Mouse (Mus musculus) heart, embryonic 11.5 days (tissue): ENCODE measurements around the gene Phf2. TPM values are rescaled to one million over a fixed set of nuclear protein-coding genes. Genes with fewer than 3 reads are reported as not detected.

Experiments used
- ATAC-seq: fragments of 200-750 bp; cut with Nextera tagmentation; replicated peaks from 2 replicates; pipeline ENCODE4 v1.8.0; 2017; ENCODE audit warnings: moderate library complexity; ENCODE audit not compliant: insufficient number of reproducible peaks, low FRiP score, low TSS enrichment
- H3K27ac ChIP-seq: fragments of 300-500 bp; sonication (generic); 2 replicates; pipeline ENCODE4 v1.5.1; 2014; ENCODE audit warnings: mild to moderate bottlenecking, low read depth, low read length
- H3K27me3 ChIP-seq: fragments of 300-500 bp; sonication (generic); 2 replicates; pipeline ENCODE4 v1.6.1; 2014; ENCODE audit warnings: mild to moderate bottlenecking, low read length, mixed read lengths; ENCODE audit not compliant: control insufficient read depth, insufficient read depth
- H3K36me3 ChIP-seq: fragments of 300-500 bp; sonication (generic); 2 replicates; pipeline ENCODE4 v1.6.1; 2014; ENCODE audit warnings: mild to moderate bottlenecking, low read length, moderate library complexity, mixed read lengths; ENCODE audit not compliant: control insufficient read depth, insufficient read depth
- H3K4me1 ChIP-seq: fragments of 300-500 bp; sonication (generic); 2 replicates; pipeline ENCODE4 v1.6.1; 2014; ENCODE audit warnings: low read length; ENCODE audit not compliant: control insufficient read depth, insufficient read depth
- H3K4me2 ChIP-seq: fragments of 300-500 bp; sonication (generic); 2 replicates; pipeline ENCODE4 v1.6.1; 2014; ENCODE audit warnings: mild to moderate bottlenecking, moderate library complexity
- H3K4me3 ChIP-seq: fragments of 300-500 bp; sonication (generic); 2 replicates; pipeline ENCODE4 v1.5.1; 2014; ENCODE audit warnings: low read depth, low read length
- H3K9ac ChIP-seq: fragments of 300-500 bp; sonication (generic); 2 replicates; pipeline ENCODE4 v1.6.1; 2014; ENCODE audit warnings: mild to moderate bottlenecking, low read depth, low read length, moderate library complexity
- H3K9me3 ChIP-seq: fragments of 300-500 bp; sonication (generic); replicated peaks from 2 replicates; pipeline ENCODE4 v1.6.1; 2016; ENCODE audit warnings: low read length; ENCODE audit not compliant: control insufficient read depth
- WGBS: fragments of 180-500 bp; shearing (Covaris S2); extraction: QIAGEN DNeasy Blood & Tissue Kit; methylation state at CpG from one replicate; pipeline ENCODE4 v1.1.7; 2014; ENCODE audit not compliant: insufficient replicate concordance; 5-methylcytosine and 5-hydroxymethylcytosine counted together
- polyA plus RNA-seq: library from polyadenylated mRNA; unstranded; fragments of >200 nt; fragmentation: Nextera tagmentation; extraction: Ambion mirVana; gene quantifications from 2 replicates; pipeline ENCODE4 v1.2.1, GENCODE M21; 2014

The Phf2 gene
- polyA plus RNA-seq, 1 experiment from 2014 or later, result 7.5 TPM

GRCm38 (mm10) chr13:48784151-48784550 lies 86.8 kb downstream of the Phf2 start:
- H3K27me3 ChIP-seq, result no peaks in the 10 kb centered on the region
- no peak overlapping the region for H3K4me3 ChIP-seq
- H3K9me3 ChIP-seq, result no peaks in the 10 kb centered on the region
- H3K36me3 ChIP-seq, result no peaks in the 10 kb centered on the region
- no peaks in the 10 kb centered on the region for H3K4me1 ChIP-seq
- no peak for ATAC-seq
- no peak overlapping the region for H3K4me2 ChIP-seq
- no peak overlapping the region for H3K9ac ChIP-seq
- 56% methylated on average over 8 of the region's 8 CpGs for WGBS
- no peak overlapping the region for H3K27ac ChIP-seq

GRCm38 (mm10) chr13:48782727-48783725 lies 87.9 kb downstream of the Phf2 start:
- no peak overlapping the region for H3K4me2 ChIP-seq
- H3K4me1 ChIP-seq, result no peaks in the 10 kb centered on the region
- no peak overlapping the region for H3K4me3 ChIP-seq
- 45% methylated on average over 27 of the region's 27 CpGs for WGBS
- no peaks in the 10 kb centered on the region for H3K9me3 ChIP-seq
- H3K27me3 ChIP-seq, result no peaks in the 10 kb centered on the region
- no peaks in the 10 kb centered on the region for H3K36me3 ChIP-seq
- H3K27ac ChIP-seq, result no peak overlapping the region
- ATAC-seq, result no peak
- no peak overlapping the region for H3K9ac ChIP-seq

GRCm38 (mm10) chr13:48780345-48781010 lies 90.4 kb downstream of the Phf2 start:
- no peak for ATAC-seq
- Histone ChIP-seq H3K36me3 (no peaks in the 10 kb centered on the region), H3K4me1 (no peaks in the 10 kb centered on the region), H3K27ac (no peak overlapping the region), H3K4me2 (no peak overlapping the region), H3K27me3 (no peaks in the 10 kb centered on the region), H3K9me3 (no peaks in the 10 kb centered on the region), H3K4me3 (no peak overlapping the region), H3K9ac (no peak overlapping the region)
- 42% methylated on average over 9 of the region's 9 CpGs for WGBS

GRCm38 (mm10) chr13:48779592-48780344 lies 91.2 kb downstream of the Phf2 start:
- no peak overlapping the region for H3K9ac ChIP-seq
- H3K4me3 ChIP-seq, result no peak overlapping the region
- H3K4me2 ChIP-seq, result no peak overlapping the region
- no peaks in the 10 kb centered on the region for H3K27me3 ChIP-seq
- 33% methylated on average over 11 of the region's 11 CpGs for WGBS
- H3K36me3 ChIP-seq, result no peaks in the 10 kb centered on the region
- no peaks in the 10 kb centered on the region for H3K9me3 ChIP-seq
- H3K4me1 ChIP-seq, result peaks cover 2% of the 10 kb centered on the region; the same call in 1 of the 2 replicates
- ATAC-seq, result no peak
- H3K27ac ChIP-seq, result no peak overlapping the region

GRCm38 (mm10) chr13:48778138-48778537 lies 92.8 kb downstream of the Phf2 start:
- 31% methylated on average over 4 of the region's 4 CpGs for WGBS
- Histone ChIP-seq H3K27me3 (no peaks in the 10 kb centered on the region), H3K4me2 (no peak overlapping the region), H3K9ac (no peak overlapping the region), H3K36me3 (no peaks in the 10 kb centered on the region), H3K27ac (no peak overlapping the region), H3K9me3 (no peaks in the 10 kb centered on the region), H3K4me3 (no peak overlapping the region), H3K4me1 (peaks cover 2% of the 10 kb centered on the region; the same call in 1 of the 2 replicates)
- ATAC-seq, result no peak

GRCm38 (mm10) chr13:48774506-48774905 lies 96.4 kb downstream of the Phf2 start:
- Histone ChIP-seq H3K27ac (no peak overlapping the region), H3K36me3 (no peaks in the 10 kb centered on the region), H3K27me3 (no peaks in the 10 kb centered on the region), H3K4me2 (no peak overlapping the region), H3K9ac (no peak overlapping the region), H3K9me3 (no peaks in the 10 kb centered on the region), H3K4me3 (no peak overlapping the region), H3K4me1 (peaks cover 2% of the 10 kb centered on the region; the same call in 1 of the 2 replicates)
- WGBS, result 35% methylated on average over 7 of the region's 7 CpGs
- no peak for ATAC-seq

- no peaks in the 10 kb centered on the region for H3K9me3 ChIP-seq
- ATAC-seq, result no peak
- H3K27ac ChIP-seq, result no peak overlapping the region
- no peak overlapping the region for H3K9ac ChIP-seq
- H3K4me2 ChIP-seq, result no peak overlapping the region
- 0 out of 2 replicates have a peak, but pooled peaks cover 4% of the 10 kb centered on the region for H3K27me3 ChIP-seq
- 79% methylated on average over 11 of the region's 11 CpGs for WGBS
- no peak overlapping the region for H3K4me3 ChIP-seq
- no peaks in the 10 kb centered on the region for H3K36me3 ChIP-seq
- H3K4me1 ChIP-seq, result no peaks in the 10 kb centered on the region; the same call in 1 of the 2 replicates
These were observed 102.8 kb downstream of the Phf2 start for GRCm38 (mm10) chr13:48768109-48768508.

- no peak overlapping the region for H3K9ac ChIP-seq
- no peaks in the 10 kb centered on the region for H3K36me3 ChIP-seq
- 0 out of 2 replicates have a peak, but pooled peaks cover 5% of the 10 kb centered on the region for H3K27me3 ChIP-seq
- no peaks in the 10 kb centered on the region for H3K9me3 ChIP-seq
- ATAC-seq, result no peak
- 44% methylated on average over 11 of the region's 11 CpGs for WGBS
- no peaks in the 10 kb centered on the region; the same call in 1 of the 2 replicates for H3K4me1 ChIP-seq
- H3K27ac ChIP-seq, result no peak overlapping the region
- no peak overlapping the region for H3K4me3 ChIP-seq
- no peak overlapping the region for H3K4me2 ChIP-seq
These were observed 107.1 kb downstream of the Phf2 start for GRCm38 (mm10) chr13:48763701-48764245.
